Mouse (Mus musculus) intestine, postnatal 0 days (tissue): ENCODE results near the gene Peli2. TPM values are rescaled to one million over a fixed set of nuclear protein-coding genes. Genes with fewer than 3 reads are reported as not detected.

ENCODE experiments used
- ATAC-seq: fragments of 200-750 bp; cut with Nextera tagmentation; 2 replicates; pipeline ENCODE4 v1.8.0; 2017; ENCODE audit warnings: mild to moderate bottlenecking, moderate TSS enrichment, moderate library complexity
- H3K27ac ChIP-seq: fragments of 300-500 bp; sonication (generic); 2 replicates; pipeline ENCODE4 v1.5.1; 2014; ENCODE audit warnings: mild to moderate bottlenecking, low read depth, low read length, moderate library complexity
- H3K27me3 ChIP-seq: fragments of 300-500 bp; sonication (generic); replicated peaks from 2 replicates; pipeline ENCODE4 v1.6.1; 2014; ENCODE audit warnings: low read length, mixed read lengths; ENCODE audit not compliant: control insufficient read depth, insufficient read depth
- H3K36me3 ChIP-seq: fragments of 300-500 bp; sonication (generic); 2 replicates; pipeline ENCODE4 v1.6.1; 2014; ENCODE audit warnings: mild to moderate bottlenecking, moderate library complexity; ENCODE audit not compliant: control insufficient read depth, insufficient read depth
- H3K4me1 ChIP-seq: fragments of 300-500 bp; sonication (generic); replicated peaks from 2 replicates; pipeline ENCODE4 v1.6.1; 2014; ENCODE audit warnings: antibody characterized with exemption, low read length, mixed read lengths; ENCODE audit not compliant: control insufficient read depth, insufficient read depth
- H3K4me2 ChIP-seq: fragments of 300-500 bp; sonication (generic); replicated peaks from 2 replicates; pipeline ENCODE4 v1.6.1; 2014; ENCODE audit warnings: low read depth, mild to moderate bottlenecking, moderate library complexity
- H3K4me3 ChIP-seq: fragments of 300-500 bp; sonication (generic); 2 replicates; pipeline ENCODE4 v1.5.1; 2014; ENCODE audit warnings: low read depth, low read length
- H3K9ac ChIP-seq: fragments of 300-500 bp; sonication (generic); 2 replicates; pipeline ENCODE4 v1.6.1; 2014; ENCODE audit warnings: mild to moderate bottlenecking, low read depth, low read length
- H3K9me3 ChIP-seq: fragments of 300-500 bp; sonication (generic); 2 replicates; pipeline ENCODE4 v1.6.1; 2016; ENCODE audit warnings: mixed run types; ENCODE audit not compliant: control insufficient read depth
- CTCF ChIP-seq: sonication (generic); IDR thresholded peaks from 2 replicates; pipeline ENCODE4 v1.5.1; 2016; ENCODE audit warnings: low read depth, mild to moderate bottlenecking, control low read depth, antibody characterized with exemption, moderate library complexity
- WGBS: fragments of 180-500 bp; shearing (Covaris S2); extraction: QIAGEN DNeasy Blood & Tissue Kit; methylation state at CpG from one replicate; pipeline ENCODE4 v1.1.7; 2014; 5-methylcytosine and 5-hydroxymethylcytosine counted together
- polyA plus RNA-seq: library from polyadenylated mRNA; unstranded; fragments of >200 nt; fragmentation: Nextera tagmentation; extraction: Ambion mirVana; gene quantifications from 2 replicates; pipeline ENCODE4 v1.2.1, GENCODE M21; 2015

The Peli2 gene
- polyA plus RNA-seq, 1 experiment from 2014 or later = 2.0 TPM

DNA sequence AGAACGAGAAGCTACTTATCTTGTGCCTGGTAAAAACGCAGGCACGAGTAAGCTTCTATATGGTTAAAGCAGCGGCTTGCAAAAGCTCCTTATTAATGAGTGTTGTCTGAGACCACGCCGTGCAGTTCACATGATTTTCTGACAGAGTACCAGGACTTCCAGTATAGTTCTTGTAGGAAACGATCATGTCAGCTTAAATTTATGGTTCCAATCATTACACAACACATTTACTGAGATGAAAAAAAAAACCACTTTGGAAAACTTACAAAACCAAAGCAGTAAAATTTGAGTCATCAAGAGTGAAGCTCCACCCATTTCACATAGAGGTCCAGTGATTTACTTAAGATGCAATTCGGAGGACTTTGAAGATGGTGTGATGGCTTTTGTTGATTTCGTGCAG, 53.2 kb downstream of the Peli2 start:
- no peak overlapping the region for H3K27ac ChIP-seq
- H3K27me3 ChIP-seq = no peaks in the 10 kb centered on the region
- no peak overlapping the region for H3K4me3 ChIP-seq
- no peak overlapping the region for H3K4me2 ChIP-seq
- no peak for TF ChIP-seq CTCF
- H3K9me3 ChIP-seq = no peaks in the 10 kb centered on the region
- H3K4me1 ChIP-seq = no peaks in the 10 kb centered on the region
- no peaks in the 10 kb centered on the region for H3K36me3 ChIP-seq
- WGBS = 60% methylated on average over 9 of the region's 9 CpGs
- ATAC-seq = no peak
- H3K9ac ChIP-seq = no peak overlapping the region

- H3K4me2 ChIP-seq = no peak overlapping the region
- no peaks in the 10 kb centered on the region; the same call in 1 of the 2 replicates for H3K36me3 ChIP-seq
- H3K27ac ChIP-seq = no peak overlapping the region
- no peak for ATAC-seq
- WGBS = 79% methylated on average over 4 of the region's 4 CpGs
- H3K9ac ChIP-seq = no peak overlapping the region
- no peak for TF ChIP-seq CTCF
- no peaks in the 10 kb centered on the region for H3K9me3 ChIP-seq
- H3K4me3 ChIP-seq = no peak overlapping the region
- no peaks in the 10 kb centered on the region for H3K4me1 ChIP-seq
- H3K27me3 ChIP-seq = no peaks in the 10 kb centered on the region
These were observed 53.7 kb downstream of the Peli2 start for GRCm38 (mm10) chr14:48174356-48174755.

DNA sequence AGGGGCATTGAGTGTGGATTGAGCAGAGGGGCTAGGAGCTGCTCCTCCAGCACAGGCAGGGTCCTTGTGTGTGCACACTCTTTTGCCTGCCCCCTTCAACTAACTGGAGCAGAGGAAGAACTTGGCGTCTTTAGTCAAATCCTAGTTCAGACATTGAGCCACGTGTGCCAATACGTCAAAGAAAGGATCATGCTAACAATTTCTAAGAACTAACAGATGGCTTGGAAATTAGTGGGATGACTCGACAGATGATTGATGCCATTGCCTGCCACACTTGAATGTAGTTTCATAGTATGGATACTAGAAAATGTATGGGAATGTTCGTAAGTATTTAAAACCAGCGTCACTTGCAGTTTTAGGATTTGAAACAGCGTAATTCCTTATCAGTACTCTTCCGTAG, 54.5 kb downstream of the Peli2 start:
- Histone ChIP-seq H3K36me3 (peaks cover 4% of the 10 kb centered on the region; the same call in 1 of the 2 replicates), H3K4me3 (no peak overlapping the region), H3K4me1 (no peaks in the 10 kb centered on the region), H3K27ac (no peak overlapping the region), H3K27me3 (no peaks in the 10 kb centered on the region), H3K9me3 (no peaks in the 10 kb centered on the region), H3K4me2 (no peak overlapping the region), H3K9ac (no peak overlapping the region)
- 85% methylated on average over 8 of the region's 8 CpGs for WGBS
- ATAC-seq = no peak
- no peak for TF ChIP-seq CTCF

DNA sequence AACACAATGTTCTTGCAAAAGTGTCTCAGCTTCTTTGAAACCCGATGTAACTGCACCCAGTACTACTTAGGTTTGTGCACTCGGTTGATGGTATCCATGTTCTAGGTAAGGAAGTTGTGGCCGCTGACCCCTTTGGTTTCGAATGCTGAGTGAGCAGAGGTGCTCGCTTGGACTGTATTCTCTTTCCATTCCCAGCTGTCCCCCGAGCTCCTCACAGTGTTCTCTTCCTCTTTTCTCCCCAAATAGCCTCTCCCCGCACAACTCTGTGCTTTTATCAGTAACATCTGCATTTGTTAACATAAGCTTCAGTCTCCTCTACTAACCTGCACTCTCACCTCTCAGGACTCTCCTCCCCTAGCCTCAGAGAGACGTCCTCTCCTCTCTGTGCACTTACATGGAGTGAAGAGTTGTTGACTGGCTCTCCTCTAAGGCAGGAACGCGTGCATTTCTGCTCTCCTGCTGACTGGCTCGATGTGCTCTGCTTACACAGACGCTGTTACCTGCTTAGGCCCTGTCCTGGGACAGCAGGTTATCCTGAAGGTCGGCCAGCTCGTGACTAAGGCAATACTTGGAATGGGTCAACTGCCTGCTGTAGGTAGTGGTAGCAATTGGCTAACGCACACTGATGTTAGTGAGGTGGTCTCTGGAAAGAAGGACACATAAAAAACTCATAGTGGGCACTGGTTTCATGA, 57.8 kb downstream of the Peli2 start:
- TF ChIP-seq CTCF = no peak
- H3K36me3 ChIP-seq = peaks cover 4% of the 10 kb centered on the region; the same call in 1 of the 2 replicates
- H3K4me2 ChIP-seq = no peak overlapping the region
- no peak overlapping the region for H3K27ac ChIP-seq
- H3K4me3 ChIP-seq = no peak overlapping the region
- H3K9me3 ChIP-seq = 0 out of 2 replicates have a peak, but pooled peaks cover 4% of the 10 kb centered on the region
- H3K4me1 ChIP-seq = no peaks in the 10 kb centered on the region
- no peaks in the 10 kb centered on the region for H3K27me3 ChIP-seq
- no peak for ATAC-seq
- no peak overlapping the region for H3K9ac ChIP-seq
- 75% methylated on average over 15 of the region's 15 CpGs for WGBS

DNA sequence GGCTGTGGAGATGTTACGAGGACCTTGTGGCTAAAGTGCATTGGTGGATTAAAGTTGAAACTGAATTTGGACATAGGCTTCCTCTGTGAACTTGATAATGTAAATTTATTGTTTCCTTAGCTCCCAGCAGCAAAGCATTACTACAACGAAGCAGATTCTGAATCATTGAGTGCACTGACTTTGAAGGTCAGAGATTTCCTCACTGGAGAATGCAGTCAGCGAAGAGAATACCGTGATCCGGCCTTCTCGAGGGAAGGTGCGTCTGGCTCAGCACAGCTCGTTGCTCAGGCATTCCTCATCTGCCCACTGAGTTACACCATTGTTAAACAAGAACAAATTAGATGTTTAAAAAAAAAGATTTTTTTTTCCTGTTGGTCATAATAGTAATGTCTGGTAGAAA, 58.4 kb downstream of the Peli2 start:
- Histone ChIP-seq H3K4me1 (no peaks in the 10 kb centered on the region), H3K4me3 (no peak overlapping the region), H3K9me3 (0 out of 2 replicates have a peak, but pooled peaks cover 4% of the 10 kb centered on the region), H3K9ac (no peak overlapping the region), H3K27me3 (no peaks in the 10 kb centered on the region), H3K36me3 (peaks cover 4% of the 10 kb centered on the region; the same call in 1 of the 2 replicates), H3K27ac (no peak overlapping the region), H3K4me2 (no peak overlapping the region)
- no peak for TF ChIP-seq CTCF
- WGBS = 83% methylated on average over 8 of the region's 8 CpGs
- ATAC-seq = no peak

GRCm38 (mm10) chr14:48186302-48186701, 65.7 kb downstream of the Peli2 start:
- Histone ChIP-seq H3K4me1 (no peaks in the 10 kb centered on the region), H3K9me3 (0 out of 2 replicates have a peak, but pooled peaks cover 2% of the 10 kb centered on the region), H3K27ac (no peak overlapping the region), H3K27me3 (no peaks in the 10 kb centered on the region), H3K9ac (no peak overlapping the region), H3K36me3 (no peaks in the 10 kb centered on the region), H3K4me3 (no peak overlapping the region), H3K4me2 (no peak overlapping the region)
- 74% methylated on average over 6 of the region's 6 CpGs for WGBS
- no peak for ATAC-seq
- no peak for TF ChIP-seq CTCF
